Mouse (Mus musculus): Measurements from ENCODE around the gene Acot1.

The Acot1 gene

DNA sequence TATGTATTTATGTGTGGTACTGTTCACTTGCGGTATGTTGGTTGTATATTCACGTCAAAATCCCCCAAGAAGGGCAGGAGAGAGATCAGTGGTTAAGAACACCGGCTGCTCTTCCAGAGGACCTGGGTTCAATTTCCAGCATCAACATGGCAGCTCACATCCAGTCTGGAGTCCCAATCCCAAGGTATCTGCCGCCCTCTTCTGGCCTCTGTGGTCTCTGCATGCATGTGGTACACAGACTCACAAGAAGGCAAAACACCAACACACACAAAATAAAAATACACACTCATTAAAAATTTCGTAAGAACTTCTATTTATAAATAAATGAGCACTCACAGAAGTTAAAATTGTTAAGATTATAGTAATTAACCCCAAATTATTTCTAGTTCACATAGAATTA, 53.9 kb downstream of the Acot1 start:
- in situ Hi-C loops (cut with MseI, MboI), result loop anchor here in 1 of 2 experiments (5.0 kb wide), 1 partner anchor 91 kb away; no protein-coding TSS in a partner anchor

- in situ Hi-C loops (cut with MseI, MboI), result loop anchor here in 1 of 2 experiments (5.0 kb wide), 1 partner anchor 92 kb away; no protein-coding TSS in a partner anchor
These were observed 54.5 kb downstream of the Acot1 start for GRCm38 (mm10) chr12:84063833-84064232.

GRCm38 (mm10) chr12:84064621-84065020, 55.3 kb downstream of the Acot1 start:
- in situ Hi-C loops (cut with MseI, MboI), result loop anchor here in 1 of 2 experiments (5.0 kb wide), 1 partner anchor 92 kb away; no protein-coding TSS in a partner anchor

DNA sequence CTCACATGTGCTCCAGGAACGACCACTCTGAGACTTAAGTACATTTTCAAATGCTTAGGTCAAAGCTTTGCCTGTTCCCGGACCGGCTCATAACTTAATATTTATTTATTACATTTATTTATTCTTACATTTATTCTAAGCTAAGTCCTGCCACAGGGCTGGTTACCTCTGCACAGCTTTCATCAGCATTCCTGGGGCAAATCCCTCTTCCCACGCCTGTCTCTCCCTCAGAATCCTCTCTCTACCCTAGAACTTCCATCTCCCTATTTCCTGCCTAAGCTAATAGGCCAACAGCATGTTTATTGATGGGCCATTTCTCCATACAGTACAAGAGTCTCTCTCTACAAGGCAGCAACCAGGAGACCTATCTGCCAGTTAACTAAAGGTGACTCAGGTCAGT, 58.5 kb downstream of the Acot1 start:
- in situ Hi-C loops (cut with MseI, MboI), result no loop called here

Measured in mouse trophoblast stem cell (cell line).